Mouse (Mus musculus): ENCODE measurements around the gene Tspan11.

GRCm38 (mm10) chr6:127902559-127902958, 15.2 kb downstream of the Tspan11 start:
- TF ChIP-seq POLR2A (IDR thresholded peaks at IDR 0.05; ENCODE audit: control insufficient read depth, extremely low read depth, insufficient read depth, low read length, poor library complexity) = no peak
- TF ChIP-seq CTCF (IDR thresholded peaks at IDR 0.05; ENCODE audit: borderline replicate concordance, control insufficient read depth, extremely low read depth, insufficient read depth, low read length, poor library complexity) = no peak

All from thymus, adult 2 months (tissue).